Mouse (Mus musculus) kidney, postnatal 4 days (tissue): ENCODE measurements around the gene Tmx2.
A peak's percentile ranks its signal among the peaks of the same experiment; 100 is the strongest.

Source experiments
- DNase-seq, 2 experiments: peaks; one replicate each; pipeline ENCODE4 v3.0.0; 2021; ENCODE audit warnings: mixed read lengths in 2 of 2

The Tmx2 gene

GRCm38 (mm10) chr2:84636231-84636741 is 42.7 kb downstream of the Tmx2 start:
- DNase-seq: peak; percentile 45 to 68

DNA sequence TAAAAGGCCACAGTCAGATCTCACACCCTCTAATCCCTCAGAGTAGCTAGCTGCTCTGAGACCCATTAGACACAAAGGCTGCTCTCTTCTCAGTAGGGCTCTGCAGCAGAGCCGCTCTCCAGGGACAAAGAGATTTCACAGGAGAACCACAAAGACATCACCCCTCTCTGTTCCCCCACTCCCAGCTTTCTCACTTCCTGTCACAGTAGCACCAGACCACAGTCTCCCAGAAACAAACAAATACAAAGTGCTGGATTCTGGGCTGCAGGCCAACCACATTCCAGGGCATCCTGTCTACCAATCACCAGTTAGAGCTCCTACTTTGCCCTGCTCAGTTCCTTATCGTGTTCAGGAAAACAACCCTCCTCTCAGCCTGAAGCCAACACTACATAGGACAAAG is 43.3 kb downstream of the Tmx2 start:
- DNase-seq: peak; percentile 93 to 95

DNA sequence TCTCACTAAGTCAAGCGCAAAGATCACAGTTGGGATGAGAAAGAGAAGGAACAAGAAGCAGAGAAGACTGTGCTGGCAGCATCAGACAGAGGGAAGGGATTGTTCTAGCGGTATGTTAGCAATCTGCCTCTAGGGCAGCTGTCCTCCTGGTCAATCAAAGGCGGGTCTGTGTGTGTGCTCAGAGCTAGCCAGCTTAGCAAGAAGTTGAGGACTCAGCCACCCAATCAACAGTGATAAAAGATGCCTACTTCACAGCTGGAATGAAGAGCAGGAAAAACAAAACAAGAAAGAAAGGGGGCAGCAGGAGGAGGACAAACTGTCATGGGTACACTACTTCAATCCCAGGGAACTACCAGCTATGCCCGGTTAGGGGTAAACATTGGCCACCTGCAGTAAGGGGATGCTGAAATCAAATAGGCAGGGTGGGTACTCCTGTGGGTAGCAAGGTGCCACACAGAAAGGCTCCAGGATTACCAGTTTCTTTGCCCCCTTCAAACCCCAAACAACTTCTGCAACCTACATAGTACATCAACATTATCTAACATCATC is 43.9 kb downstream of the Tmx2 start:
- peak in 1 of 2 experiments; percentile 47 for DNase-seq

- no peak for DNase-seq
Measured at GRCm38 (mm10) chr2:84634006-84634405, 44.9 kb downstream of the Tmx2 start.

- DNase-seq: peak; percentile 27 to 45
Measured at GRCm38 (mm10) chr2:84632999-84633398, 45.9 kb downstream of the Tmx2 start.

- no peak for DNase-seq
Measured at GRCm38 (mm10) chr2:84632001-84632400, 46.9 kb downstream of the Tmx2 start.

GRCm38 (mm10) chr2:84627036-84627435 is 51.9 kb downstream of the Tmx2 start:
- no peak for DNase-seq

- DNase-seq: no peak
Measured at GRCm38 (mm10) chr2:84626366-84626975, 52.5 kb downstream of the Tmx2 start.

DNA sequence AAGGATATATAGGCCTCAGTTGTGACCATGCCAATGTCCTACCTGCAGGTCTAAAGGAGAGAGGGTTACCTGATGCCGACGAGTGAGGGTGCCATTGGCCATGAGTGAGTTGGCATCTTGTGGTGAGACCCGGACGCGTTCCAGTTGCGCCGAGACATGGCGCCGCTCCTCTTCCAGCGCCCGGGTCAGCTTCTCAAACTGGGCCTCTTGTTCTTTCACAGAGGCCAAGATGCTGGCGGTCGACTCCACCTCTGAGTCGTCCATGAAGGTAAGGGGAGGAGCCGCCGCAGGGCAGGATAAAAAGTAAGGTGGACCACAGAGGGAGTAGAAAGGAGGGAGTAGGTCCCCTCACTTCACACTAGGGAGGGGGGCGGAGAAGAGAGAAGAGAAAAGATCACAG is 54.7 kb downstream of the Tmx2 start:
- DNase-seq: no peak

DNA sequence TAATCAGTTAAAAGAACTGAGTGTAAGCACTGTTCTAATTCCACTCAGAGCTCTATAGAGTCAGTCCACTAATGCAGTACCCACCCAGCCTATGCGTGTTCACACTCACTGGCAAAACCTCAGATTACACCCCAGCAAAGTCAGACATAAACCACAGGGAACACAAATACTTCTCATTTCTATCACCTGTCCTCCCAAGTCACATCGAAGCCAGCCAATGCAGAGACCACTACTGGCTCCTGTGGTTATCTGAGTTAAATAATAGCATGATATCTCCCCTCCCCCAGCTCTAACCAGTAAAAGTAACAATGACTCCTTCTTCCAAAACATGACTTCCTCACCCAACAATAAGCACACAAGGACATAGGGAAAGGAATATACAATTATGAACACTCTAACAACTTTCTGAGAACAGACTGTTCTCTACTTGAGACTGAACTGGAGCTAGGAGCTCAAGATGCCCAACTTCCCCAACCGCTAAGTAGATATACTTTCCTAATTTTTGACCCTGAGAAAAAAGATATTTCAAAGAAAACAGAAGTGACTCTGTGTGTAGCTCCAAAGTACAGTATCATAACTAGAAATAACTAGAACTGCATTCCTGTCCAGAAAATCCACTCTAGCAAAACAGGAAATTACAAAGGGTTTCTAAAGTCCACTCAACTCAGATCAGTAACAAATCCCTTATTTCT is 55.4 kb downstream of the Tmx2 start:
- no peak for DNase-seq

DNA sequence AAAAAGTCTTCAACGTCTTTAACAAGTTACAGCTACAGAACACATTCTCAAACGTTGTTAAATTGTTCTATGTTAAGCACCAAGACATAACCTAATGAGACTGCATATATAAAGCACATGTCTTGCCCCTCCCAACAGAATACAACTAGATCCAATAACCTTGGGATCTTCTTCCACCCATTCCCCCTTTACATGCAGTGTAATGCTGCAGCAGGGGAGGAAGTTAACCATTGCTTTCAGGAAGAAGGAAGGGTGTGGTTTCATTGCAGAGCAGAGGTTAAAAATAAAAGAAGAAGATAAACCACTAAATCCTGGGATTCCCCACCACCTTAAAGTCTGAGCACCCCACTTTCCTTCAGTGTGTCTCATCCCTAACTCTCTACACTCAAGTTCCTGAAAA is 56.3 kb downstream of the Tmx2 start:
- no peak for DNase-seq
